Mouse (Mus musculus) CD4-positive, CD25-positive, alpha-beta regulatory T cell, adult 4 months (primary cell): ENCODE results near the gene Calhm1. TPM values are rescaled to one million over a fixed set of nuclear protein-coding genes. Genes with fewer than 3 reads are reported as not detected.

Experiments
- ATAC-seq: one replicate; pipeline ENCODE4 v1.8.0; 2017
- polyA plus RNA-seq, 2 experiments: library from polyadenylated mRNA; unstranded; fragments of 100-300 nt; shearing (Covaris generic); gene quantifications; one replicate each; pipeline ENCODE4 v1.2.1; 2017

Gene Calhm1
- polyA plus RNA-seq: not detected

DNA sequence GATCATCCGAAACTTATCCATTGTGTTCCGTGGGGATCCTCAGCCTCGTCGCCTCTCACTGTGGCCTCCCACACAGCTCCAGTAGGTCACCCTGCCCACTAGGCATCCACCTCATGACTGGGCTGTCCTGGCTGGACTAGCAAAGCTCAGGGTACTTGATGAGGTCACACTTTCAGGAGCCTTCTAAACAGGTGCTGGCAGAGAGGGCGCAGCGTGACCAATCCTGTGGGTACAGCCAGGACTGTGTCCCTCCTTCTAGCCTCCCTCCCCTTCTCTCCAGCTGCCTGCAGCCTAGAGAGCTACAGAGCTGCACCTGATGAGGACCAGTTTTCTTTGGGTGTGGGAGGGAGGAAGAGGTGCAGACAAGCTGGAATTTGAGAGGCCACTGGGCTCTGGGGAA is at the start of gene Calhm1:
TSS of gene Calhm1 (minus strand) at position 101 of the 400 bp plus-strand sequence.
- ATAC-seq: no peak

DNA sequence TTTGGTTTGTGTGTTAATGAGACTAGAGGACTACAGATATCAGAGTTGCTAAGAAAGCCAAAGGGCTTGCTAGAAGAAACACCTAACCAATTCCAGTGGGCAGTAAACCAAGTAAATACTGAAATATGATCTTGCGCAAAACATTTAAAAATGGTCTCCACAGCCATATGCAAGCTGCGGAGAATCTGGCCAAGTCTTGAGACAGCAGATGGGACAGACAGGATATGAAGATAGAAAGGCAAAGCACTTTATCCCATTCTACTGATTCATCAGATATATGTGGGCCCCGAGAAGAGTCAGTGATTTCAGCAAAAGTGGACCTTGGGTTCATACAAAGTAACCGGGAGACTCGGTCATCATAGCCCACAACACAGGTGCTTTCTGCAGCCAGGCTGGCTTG is 48.1 kb upstream of the Calhm1 start:
- no peak for ATAC-seq

DNA sequence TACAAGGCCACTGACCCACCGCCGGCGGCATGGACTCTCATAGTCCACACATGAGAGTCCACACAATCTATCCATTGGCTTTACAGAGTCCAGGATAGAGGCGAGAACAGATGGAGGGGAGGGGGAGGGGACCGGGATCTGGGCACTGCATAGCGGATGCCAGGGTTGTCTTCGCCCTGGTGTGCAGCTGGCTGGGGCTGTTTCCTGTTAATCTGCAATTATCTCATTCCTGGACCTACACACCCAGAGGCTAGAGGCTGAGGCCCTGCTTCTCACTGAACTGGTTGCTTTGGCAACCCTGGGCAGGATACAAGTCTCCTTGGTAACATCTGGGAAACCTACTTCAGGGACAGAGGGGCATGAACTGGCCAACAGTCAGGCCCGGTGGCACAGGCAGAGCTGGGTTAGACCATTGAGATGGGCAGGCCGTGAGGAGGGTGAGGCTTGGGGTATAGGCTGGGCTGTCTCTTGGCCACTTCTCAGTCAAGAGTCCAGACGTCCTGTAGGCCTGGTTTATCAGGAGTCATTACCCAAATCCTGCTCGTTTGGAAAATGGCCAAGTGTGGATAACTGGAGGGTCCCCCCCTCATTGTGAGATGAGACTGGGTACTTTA is 44.6 kb upstream of the Calhm1 start:
- no peak for ATAC-seq

DNA sequence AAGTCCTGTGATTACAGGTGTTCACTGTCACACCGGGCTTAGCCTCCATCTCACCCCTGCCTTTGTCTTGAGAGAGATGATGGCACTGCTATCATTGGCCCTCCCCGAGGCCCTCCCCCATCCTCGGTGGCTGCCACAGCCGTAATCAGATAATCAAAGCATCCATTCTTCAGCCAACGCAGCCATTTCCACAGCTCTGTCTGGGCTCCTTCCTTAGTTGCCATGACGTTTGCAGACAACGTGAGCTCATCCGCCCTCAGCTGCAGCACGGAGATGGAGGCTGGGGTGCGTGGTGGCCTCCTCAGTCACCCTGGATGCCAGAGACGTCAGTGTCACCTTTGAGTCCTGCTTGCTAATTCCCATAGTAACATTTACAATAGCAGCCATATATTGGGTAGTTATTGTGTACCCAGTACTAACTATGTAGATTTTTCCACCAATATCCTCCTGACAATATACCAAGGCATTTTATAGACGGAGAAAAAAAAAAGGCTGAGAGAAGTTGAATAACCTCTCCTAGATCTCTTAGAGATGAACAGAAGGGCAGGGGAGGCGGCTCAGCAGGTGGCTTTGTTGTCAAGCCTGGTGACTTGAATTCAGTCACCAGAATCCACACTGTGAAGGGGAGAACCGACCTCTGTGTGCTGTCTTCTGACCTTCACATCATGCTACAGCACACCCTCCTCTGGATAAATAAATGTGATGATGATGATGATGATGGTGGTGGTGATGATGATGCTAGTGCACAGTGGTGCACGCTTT is 42.6 kb upstream of the Calhm1 start:
- ATAC-seq: no peak

DNA sequence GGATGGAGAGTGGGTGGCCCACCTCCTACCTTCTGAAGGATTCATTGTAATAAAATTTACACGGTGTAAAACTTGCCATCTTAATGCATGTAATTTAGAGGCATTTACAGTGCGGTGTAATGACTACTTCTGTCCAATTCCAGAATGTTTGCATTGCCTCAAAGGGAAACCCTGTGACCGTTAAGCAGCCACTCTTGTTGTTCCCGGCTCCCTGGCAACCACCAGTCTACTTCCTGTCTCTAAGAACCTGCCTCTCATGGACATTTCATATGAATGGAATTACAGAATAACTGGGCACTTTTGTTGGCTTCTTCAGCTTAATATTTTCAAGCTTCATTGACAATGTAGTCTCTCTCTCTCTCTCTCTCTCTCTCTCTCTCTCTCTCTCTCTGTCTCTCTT is 40.7 kb upstream of the Calhm1 start:
- ATAC-seq: no peak

DNA sequence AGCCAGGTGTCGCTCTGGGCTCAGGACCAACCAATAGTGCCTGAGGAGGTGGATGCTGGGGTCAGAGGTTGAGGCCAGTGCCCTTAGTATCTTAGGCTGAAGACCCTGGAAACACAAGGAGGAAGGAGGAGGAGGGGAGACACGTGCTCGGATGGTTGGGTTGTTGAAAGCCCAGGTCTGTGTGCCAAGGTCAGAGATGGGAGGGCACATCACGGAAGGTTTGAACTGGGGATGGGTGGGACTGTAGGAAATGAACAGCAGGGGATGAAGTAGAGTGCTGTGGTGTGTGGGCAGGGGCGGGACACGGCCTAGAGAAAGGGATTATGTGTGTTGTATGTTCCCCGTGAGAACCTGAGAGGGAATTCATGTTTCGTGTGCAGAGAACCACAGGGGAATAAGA is 40.2 kb upstream of the Calhm1 start:
- no peak for ATAC-seq

DNA sequence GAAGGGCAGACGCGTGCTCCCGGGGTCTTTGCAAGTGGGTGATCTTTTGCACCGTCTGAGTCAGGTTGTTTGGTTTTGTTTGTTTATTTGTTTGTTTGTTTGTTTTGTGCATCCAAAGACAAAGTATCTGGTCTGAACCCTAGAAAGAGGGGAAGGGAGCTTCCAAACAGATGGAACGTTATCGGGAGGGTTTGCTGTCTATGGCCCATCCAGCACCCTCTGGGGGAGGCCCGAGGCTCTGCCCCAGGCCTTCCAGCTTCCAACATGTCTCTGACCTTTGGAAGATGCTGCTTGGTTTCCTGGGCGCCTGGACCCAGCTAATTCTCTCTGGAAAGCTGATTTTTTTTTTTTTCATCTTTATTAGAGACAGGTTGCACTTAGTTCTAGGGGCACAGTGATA is 36.0 kb upstream of the Calhm1 start:
- ATAC-seq: no peak

DNA sequence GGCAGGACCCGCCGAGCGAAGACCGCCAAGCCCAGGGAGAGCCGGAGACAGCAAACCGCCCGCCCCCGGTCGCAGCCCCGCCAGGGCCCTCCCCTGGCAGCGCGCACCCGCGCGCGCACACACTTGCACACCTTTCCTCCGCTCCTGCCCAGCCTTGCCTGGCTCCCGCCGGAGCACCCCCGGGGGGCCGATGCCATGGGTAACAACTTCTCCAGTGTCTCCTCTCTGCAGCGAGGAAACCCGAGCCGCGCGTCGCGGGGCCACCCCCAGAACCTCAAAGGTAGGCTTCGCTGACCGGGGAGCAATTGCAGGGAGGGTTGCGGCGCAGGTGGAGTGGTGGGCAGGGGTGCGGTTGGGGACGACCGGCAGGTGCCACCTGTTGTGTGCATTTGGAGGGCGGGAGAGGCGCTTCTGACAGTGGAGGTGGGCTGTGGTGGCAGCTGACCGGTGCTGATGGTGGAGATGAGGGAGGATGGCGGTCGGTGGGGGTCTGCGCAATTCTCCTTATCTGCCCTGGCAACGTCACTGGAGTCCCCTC is 35.3 kb upstream of the Calhm1 start:
- ATAC-seq: no peak

DNA sequence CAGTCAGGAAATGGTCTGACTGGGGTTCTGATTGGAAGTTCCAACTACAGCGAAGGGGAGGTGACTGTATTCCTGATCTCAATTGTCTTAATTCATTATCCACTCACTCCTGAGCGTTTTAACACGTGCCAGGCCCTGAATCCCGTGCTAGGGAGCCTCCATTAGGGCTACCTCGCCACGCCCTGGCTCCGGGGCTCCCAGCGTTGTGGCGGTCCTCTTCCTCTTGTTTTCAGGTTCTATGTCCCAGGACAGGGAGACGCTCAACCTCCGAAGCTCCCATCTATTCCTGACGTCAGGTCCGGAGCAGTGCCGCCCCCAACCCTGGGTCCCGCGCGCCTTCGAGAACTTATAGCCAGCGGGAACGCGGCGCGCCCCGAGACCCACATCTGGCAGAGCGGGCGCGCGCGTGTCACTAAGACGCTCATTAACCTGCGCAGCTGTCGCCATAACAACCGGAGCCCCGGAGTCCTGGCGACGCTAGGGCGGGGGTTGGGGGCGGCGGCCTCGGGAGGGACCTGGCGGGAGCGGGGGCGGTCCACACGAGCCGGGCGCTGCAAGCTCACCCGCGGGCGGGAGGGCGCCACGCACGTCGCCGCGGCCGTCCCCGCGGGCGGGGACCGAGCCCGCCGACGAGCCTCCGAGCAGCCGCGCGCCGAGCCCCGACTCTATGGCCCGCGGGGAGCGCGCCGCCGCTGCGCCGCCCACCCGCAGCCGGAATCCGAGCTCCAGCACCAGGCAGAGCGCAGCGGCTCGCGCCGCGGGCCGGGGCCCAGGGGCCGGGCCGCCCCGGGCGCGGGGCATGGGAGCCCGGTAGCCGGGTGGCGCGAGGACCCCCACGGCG is 34.6 kb upstream of the Calhm1 start, which contains the start of gene Neurl1a:
TSS of gene Neurl1a (plus strand) at position 390 of the 841 bp plus-strand sequence.
- ATAC-seq: no peak

DNA sequence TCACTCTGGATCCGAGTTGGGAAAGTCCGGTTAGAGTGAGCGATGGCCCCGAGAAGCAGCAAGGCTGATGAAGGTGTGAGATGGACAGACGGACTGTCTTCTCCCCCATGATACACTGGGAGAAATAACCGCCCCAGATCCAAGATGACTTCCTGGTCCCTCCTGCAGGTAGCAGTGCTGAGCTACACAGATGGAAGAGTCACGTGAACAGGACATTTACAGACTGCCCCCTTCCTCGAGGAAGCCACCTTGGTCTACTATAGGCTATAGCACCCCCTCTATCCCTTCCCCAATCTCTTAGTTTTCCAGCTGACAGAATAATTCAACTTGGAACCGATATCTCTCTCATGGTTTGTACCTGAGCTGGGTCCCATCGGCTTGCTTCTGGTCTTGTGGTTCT is 33.9 kb upstream of the Calhm1 start:
- ATAC-seq: no peak

DNA sequence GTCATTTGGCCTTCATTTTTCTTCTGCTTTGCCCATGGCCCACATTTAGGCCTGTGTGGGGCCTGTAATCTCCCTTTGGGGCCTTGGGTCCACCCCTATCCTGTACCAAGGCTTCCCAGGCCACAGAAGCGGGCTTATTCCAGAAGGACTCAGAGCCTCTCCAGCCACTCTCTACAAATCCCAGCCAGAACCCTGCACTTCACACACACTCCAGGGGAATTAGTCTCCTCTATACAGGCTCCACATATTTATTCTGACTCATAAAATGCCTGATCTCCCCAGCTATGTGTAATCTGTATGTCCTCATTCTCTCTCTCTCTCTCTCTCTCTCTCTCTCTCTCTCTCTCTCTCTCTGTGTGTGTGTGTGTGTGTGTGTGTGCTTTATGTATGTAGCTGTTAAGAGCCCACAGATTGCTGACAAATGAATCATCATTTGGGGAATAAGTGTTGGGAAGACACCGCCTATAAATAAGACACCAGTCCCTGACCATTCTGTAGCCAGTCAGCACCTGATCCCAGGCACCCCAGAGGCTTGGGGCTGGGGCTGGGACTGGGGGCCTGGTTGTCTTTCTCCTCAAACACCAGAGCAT is 33.0 kb upstream of the Calhm1 start:
- no peak for ATAC-seq

DNA sequence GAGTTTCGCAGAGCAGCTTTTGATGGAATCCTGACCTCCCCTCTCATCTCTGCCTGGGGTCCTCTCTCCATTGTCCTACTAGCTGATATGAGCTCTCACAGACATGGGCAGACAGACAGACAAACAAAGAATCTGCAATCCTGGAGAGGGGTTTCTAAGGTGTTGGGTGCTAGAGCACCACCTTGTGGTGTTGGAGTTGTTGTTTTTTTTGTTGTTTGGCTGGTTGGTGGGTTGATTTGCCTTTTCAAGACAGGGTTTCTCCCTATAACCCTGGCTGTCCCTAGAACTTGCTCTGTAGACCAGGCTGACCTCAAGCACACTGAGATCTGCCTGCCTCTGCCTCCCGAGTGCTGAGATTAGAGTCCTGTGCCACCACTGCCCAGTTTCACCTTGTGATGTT is 31.4 kb upstream of the Calhm1 start:
- no peak for ATAC-seq

DNA sequence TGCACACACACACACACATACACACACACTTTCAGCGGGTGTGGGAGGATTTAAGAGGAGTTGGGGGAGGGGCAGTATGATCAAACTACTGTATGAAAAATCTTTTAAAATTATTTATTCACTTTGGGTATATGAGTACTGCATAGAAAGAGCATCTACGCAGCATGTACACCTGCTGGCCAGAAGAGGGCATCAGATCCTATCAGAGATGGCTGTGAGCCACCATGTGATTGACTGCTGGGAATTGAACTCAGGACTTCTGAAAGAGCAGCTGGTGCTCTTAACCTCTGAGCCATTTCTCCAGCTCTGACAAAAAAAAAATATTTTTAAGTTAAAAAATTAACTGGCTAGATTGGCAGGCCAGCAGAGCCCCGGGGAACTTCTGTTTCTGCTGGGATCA is 30.5 kb upstream of the Calhm1 start:
- ATAC-seq: no peak

DNA sequence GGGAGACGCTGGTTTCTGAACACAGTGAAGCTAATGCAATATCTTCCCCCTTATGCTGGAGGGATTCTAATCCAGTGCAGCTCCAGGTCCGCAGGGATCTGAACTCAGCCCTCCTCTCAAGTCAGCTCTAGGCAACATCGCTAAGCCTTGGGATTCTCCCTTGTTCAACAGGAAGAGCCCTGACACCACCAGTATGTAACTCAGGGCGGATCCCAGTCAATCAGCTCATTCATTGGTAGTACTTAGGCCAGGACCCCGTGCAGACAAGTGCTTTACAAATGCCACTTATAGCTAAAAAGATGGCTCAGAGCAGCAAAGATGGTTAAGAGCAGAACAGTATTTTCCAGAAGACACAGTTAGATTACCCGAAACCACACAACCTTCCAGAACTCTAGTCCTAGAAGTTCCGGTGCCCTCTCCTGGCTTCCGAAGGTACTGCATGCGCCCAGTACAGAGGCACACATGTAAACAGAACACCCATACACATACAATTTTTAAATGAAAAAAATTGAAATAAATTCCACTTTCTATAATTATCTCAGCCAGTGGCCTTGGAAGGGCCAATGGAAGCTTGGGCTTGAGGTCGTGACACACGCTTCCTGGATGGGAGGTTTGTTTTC is 24.8 kb upstream of the Calhm1 start:
- ATAC-seq: peak; percentile 85

DNA sequence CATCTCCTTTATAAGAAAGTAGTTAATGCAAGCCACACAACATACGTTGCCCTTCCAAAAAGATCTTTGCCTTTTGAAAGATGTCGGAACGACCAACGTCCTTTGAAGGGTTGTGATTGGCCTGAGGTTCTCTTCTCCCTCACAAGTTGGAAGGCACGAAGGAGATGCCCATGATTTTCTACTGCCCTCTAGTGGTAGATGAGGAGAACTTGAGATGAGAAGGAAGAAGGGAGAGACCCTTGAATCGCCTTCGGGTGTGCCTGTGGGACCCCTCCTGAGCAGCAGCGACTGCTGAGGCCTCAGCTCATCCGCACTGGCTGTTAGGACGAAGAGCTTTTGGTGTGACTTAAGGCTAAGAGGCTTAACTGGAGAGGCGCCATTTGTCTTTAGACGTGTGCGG is 24.2 kb upstream of the Calhm1 start:
- ATAC-seq: no peak

DNA sequence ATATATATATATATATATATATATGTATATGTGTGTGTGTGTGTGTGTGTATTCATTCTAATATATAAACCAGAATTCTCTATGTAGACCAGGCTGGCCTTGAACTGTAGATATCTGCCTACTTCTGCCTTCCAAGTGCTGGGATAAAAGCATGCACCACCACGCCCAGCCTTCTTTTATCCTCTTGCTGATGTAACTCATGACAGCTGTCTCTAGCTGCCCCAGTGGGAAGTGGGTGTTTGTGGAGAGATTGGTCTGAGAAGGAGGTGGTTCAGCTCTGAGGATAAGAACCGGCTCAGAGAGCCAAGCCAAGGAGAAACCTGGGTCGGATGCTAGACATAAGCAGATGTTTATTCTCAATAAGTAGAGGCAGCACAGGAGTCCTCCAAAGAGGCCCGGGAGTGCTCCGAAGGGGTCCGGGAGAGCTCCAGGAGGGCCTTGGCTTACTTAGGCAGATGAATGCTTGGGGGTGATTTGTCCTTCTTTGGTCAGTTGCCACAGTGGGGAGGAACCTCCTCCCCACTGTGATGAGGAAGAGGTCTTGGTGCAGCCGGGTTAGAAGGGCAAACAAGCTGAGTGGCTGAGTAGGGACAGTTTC is 23.7 kb upstream of the Calhm1 start:
- ATAC-seq: no peak

DNA sequence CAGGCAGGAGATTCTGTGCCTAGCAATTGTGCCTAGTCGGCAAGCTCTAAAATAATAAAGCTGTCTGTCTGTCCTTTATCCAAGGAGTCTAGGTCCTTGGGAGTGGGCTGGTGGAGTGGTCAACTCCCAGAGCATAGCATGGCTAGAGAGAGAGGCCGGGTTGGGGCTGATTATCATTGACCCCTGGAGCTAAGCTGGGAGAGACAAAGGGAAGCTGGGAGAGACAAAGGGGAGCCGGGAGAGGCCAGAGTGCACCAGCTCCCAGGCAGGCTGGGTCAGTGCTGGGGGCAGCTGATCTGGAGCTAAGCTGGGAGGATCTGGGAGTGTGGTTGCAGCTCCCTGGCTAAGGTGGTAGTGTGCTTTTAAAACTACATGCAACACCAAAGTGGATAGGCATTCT is 22.7 kb upstream of the Calhm1 start:
- no peak for ATAC-seq

DNA sequence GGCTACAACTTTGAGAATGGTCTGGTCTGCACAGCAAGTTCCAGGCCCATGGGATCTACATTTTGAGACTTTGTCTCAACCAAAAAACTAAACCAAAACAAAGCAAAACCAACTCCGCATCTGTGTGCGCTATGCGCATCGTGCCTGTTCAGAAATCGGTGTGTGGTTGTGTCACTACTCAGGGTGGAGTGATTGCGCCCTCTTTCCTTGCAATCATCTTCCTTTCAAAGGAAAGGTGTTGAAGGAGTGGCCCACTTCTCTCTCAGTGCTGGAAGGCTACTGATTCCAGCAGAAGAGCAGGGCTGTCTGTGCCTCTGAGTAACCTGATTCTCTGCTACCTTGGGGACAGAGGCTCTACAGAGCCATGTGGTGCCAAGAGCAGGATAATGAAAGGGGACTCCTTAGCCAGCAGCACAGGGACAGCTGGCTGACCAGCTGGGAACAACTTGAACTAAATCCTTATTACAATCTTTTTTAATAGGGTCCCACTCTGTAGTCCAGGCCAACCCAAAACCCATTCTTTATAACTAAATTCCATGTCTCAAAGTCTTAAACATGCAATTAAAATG is 19.2 kb upstream of the Calhm1 start:
- ATAC-seq: no peak

DNA sequence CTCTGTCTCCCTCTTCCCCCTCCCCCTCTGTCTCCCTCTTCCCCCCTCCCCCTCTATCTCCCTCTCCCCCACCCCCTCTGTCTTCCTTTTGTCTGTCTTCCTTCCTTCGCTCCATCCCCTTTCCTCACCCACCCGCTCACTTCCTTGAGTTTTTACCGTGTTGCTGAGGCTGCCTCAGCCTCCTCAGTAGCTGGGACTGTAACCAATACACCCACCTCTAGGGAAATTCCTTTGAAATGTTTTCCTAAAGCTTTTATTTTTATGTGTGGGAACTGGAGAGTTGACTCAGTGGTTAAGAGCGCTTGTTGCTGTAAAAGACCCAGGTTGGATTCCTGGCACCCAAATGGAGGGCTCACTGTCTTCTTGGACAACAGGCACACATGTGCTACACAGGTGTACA is 17.6 kb upstream of the Calhm1 start:
- no peak for ATAC-seq

DNA sequence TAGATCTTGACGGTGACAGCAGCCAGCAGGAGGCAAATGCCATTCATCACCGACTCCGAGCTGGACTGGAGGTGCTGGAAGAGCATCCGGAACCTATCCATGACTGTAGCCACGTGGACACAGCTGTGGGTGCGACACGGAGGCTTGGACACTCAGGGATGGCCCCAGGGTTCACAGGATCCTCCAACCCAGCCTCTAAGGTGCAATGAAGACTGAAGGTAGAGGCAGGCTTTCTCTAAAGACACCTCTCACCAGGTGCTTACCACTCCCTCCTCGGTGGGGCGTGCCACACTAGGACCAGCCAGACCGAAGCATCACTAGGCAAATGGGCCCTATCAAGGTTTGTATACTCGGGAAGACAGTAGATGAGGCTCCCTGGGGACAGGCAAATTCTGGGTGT is 13.6 kb upstream of the Calhm1 start, which contains the start of gene Calhm3:
TSS of gene Calhm3 (minus strand) at position 101 of the 400 bp plus-strand sequence.
- ATAC-seq: no peak

DNA sequence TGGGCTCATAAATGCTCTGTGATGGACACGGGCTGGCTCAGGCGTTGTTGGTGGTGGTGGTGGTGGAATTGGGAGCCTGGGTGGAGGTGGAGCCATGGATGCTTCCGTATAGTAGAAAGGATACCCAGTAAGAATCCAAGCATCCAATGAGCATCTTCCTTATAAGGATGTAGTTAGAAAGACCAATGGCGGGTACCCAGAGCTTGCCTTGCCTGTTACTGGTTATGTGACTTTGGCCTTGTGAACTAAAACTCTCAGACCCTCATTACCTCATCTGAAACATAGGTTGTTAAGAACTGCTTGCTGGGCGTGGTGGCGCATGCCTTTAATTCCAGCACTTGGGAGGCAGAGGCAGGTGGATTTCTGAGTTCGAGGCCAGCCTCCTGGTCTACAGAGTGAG is 9.7 kb upstream of the Calhm1 start:
- ATAC-seq: no peak

DNA sequence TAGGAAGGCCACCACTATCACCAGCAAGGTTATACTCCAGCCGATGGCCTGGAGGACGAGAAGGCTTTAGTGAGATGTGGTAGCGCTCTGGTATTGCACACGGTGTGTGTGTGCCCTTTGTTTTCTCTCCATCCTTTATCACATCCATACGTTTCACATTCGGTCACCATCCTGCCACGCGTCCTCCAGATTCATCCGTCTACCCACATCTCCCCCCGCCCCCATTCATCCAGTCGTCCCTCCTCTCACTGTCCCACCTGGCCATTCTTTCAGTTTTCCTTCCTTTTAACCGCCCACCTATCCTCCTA is 8.0 kb upstream of the Calhm1 start:
- no peak for ATAC-seq
